Mouse (Mus musculus) spleen, adult 2 months (tissue): ENCODE data around the gene Stard8. TPM values are rescaled to one million over a fixed set of nuclear protein-coding genes. Genes with fewer than 3 reads are reported as not detected.
"Not testable (repeated sequence)": the region's sequence is repeated elsewhere in the genome, so short reads cannot be mapped to it uniquely, and the experiment has no call there.

ENCODE experiments used
- DNase-seq, 2 experiments: peaks; one replicate each; pipeline versions ENCODE4 v3.0.0 to v3.0.0-alpha.2; 2012 to 2021; ENCODE audit warnings: low spot score in 2 of 2, low read depth in 1 of 2
- H3K27ac ChIP-seq: fragments of 200-500 bp; 2 replicates; pipeline ENCODE4 v1.5.1; 2012; ENCODE audit warnings: low read length, inconsistent platforms; ENCODE audit not compliant: insufficient read depth
- H3K27me3 ChIP-seq: fragments of 200-500 bp; 2 replicates; pipeline ENCODE4 v1.6.1; 2012; ENCODE audit warnings: mild to moderate bottlenecking, moderate library complexity, low read length, inconsistent platforms; ENCODE audit not compliant: control insufficient read depth, insufficient read depth
- H3K36me3 ChIP-seq: fragments of 200-500 bp; 2 replicates; pipeline ENCODE4 v1.6.1; 2012; ENCODE audit warnings: mild to moderate bottlenecking, low read length, inconsistent platforms; ENCODE audit not compliant: control insufficient read depth, insufficient read depth
- H3K4me1 ChIP-seq: fragments of 200-500 bp; 2 replicates; pipeline ENCODE4 v1.6.1; 2011; ENCODE audit warnings: inconsistent platforms; ENCODE audit not compliant: control insufficient read depth, insufficient read depth, insufficient read length
- H3K4me3 ChIP-seq: fragments of 200-500 bp; 2 replicates; pipeline ENCODE4 v1.5.1; 2011; ENCODE audit warnings: mild to moderate bottlenecking, inconsistent platforms; ENCODE audit not compliant: insufficient read depth, insufficient read length; ENCODE audit errors: extremely low read depth
- CTCF ChIP-seq: fragments of 200-500 bp; IDR thresholded peaks from 2 replicates; pipeline ENCODE4 v1.5.1; 2011; ENCODE audit warnings: mild to moderate bottlenecking, inconsistent platforms; ENCODE audit not compliant: insufficient read depth, insufficient read length, insufficient replicate concordance; ENCODE audit errors: extremely low read depth
- POLR2A ChIP-seq: fragments of 200-500 bp; IDR thresholded peaks from 2 replicates; pipeline ENCODE4 v1.6.1; 2011; ENCODE audit warnings: low read depth, low read length, inconsistent platforms
- WGBS: fragments of 180-500 bp; shearing (Covaris S2); methylation state at CpG from one replicate; pipeline ENCODE4 v1.1.7; 2018; 5-methylcytosine and 5-hydroxymethylcytosine counted together
- polyA plus RNA-seq: library from polyadenylated mRNA; depleted of rRNA; stranded (reverse); fragments of >200 nt; gene quantifications from 2 replicates; pipeline ENCODE4 v1.2.3, GENCODE M21; 2012

Stard8 gene
- polyA plus RNA-seq, 1 experiment: 7.2 TPM

GRCm38 (mm10) chrX:99067671-99068151, 64.7 kb downstream of the Stard8 start:
- H3K4me1 ChIP-seq: no peaks in the 10 kb centered on the region
- H3K27ac ChIP-seq: no peak overlapping the region
- WGBS: 85% methylated on average over 9 of the region's 9 CpGs
- no peaks in the 10 kb centered on the region for H3K27me3 ChIP-seq
- H3K36me3 ChIP-seq: no peaks in the 10 kb centered on the region
- no peak for DNase-seq
- no peak overlapping the region for H3K4me3 ChIP-seq
- TF ChIP-seq POLR2A (no peak), CTCF (no peak)

DNA sequence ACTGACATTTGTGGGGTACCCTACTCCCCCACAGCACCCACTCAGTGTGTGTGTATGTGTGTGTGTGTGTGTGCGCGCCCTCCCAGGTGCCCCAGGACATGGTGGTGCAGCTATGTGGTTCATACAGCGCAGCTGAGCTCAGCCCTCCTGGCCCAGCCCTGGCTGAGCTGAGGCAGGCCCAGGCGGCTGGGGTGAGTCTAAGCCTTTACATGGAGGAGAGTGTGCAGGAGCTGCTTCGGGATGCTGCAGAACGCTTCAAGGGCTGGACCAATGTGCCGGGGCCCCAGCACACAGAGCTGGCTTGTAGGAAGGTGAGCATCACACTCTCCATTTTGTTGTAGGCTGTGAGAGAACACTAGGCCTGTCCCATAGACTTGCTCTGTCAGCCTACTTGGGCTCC, 68.1 kb downstream of the Stard8 start:
- no peak for DNase-seq

DNA sequence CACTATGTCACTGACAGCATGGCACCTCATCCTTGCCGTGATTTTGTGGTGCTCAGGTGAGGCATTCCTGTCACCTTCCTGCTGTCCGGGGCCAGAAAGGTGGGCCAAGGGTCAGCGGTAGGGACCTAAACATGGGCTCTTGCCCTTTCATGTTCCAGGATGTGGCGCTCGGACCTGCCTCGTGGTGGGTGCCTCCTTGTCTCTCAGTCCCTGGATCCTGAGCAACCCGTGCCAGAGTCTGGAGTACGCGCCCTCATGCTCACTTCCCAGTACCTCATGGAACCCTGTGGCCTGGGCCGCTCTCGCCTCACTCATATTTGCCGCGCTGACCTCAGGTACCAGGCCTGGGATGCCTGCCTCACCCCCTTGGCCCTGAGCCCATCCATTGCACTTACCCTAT, 69.5 kb downstream of the Stard8 start:
- H3K4me3 ChIP-seq: no peak overlapping the region
- WGBS: 94% methylated on average over 13 of the region's 13 CpGs

More for the DNA sequence above, 68.1 kb downstream of the Stard8 start:
- Histone ChIP-seq H3K36me3 (no peaks in the 10 kb centered on the region), H3K27ac (no peak overlapping the region), H3K4me3 (no peak overlapping the region), H3K4me1 (no peaks in the 10 kb centered on the region), H3K27me3 (no peaks in the 10 kb centered on the region)
- TF ChIP-seq CTCF: no peak
- no peak for TF ChIP-seq POLR2A
- 97% methylated on average over 7 of the region's 7 CpGs for WGBS

DNA sequence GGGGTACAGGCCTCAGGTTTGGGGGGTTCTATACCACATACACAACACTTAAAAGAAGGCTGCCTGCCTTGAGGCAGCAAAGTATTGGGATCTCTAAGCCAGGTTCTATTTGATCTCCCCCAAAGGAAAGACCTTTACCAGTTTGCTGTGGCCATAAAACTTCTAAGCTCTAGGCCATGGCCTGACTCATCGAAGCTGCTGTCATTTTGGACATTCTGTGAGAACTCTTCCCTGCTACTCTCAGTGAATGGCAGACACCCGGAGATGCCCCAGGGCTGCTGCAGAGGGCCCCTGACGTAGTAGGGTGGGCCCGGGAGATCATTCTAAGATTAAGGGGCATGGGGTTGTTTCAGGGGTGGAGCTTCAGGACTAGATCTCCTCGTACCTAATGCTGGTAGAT, 72.1 kb downstream of the Stard8 start:
- Histone ChIP-seq H3K27me3 (no peaks in the 10 kb centered on the region), H3K4me3 (no peak overlapping the region), H3K27ac (no peak overlapping the region), H3K36me3 (no peaks in the 10 kb centered on the region), H3K4me1 (no peaks in the 10 kb centered on the region)
- DNase-seq: no peak
- TF ChIP-seq CTCF (no peak), POLR2A (no peak)
- WGBS: 80% methylated on average over 5 of the region's 5 CpGs

More for the DNA sequence above, 69.5 kb downstream of the Stard8 start:
- H3K4me1 ChIP-seq: no peaks in the 10 kb centered on the region
- no peaks in the 10 kb centered on the region for H3K36me3 ChIP-seq
- no peak overlapping the region for H3K27ac ChIP-seq
- DNase-seq: no peak
- H3K27me3 ChIP-seq: no peaks in the 10 kb centered on the region
- TF ChIP-seq POLR2A: no peak
- TF ChIP-seq CTCF: no peak

- H3K4me1 ChIP-seq: no peaks in the 10 kb centered on the region
- no peak overlapping the region for H3K4me3 ChIP-seq
- H3K36me3 ChIP-seq: no peaks in the 10 kb centered on the region
- no peaks in the 10 kb centered on the region for H3K27me3 ChIP-seq
- H3K27ac ChIP-seq: no peak overlapping the region
- no peak for DNase-seq
- 79% methylated on average over 4 of the region's 4 CpGs for WGBS
- TF ChIP-seq CTCF (no peak), POLR2A (no peak)
These were observed 73.4 kb downstream of the Stard8 start for GRCm38 (mm10) chrX:99076460-99076859.

DNA sequence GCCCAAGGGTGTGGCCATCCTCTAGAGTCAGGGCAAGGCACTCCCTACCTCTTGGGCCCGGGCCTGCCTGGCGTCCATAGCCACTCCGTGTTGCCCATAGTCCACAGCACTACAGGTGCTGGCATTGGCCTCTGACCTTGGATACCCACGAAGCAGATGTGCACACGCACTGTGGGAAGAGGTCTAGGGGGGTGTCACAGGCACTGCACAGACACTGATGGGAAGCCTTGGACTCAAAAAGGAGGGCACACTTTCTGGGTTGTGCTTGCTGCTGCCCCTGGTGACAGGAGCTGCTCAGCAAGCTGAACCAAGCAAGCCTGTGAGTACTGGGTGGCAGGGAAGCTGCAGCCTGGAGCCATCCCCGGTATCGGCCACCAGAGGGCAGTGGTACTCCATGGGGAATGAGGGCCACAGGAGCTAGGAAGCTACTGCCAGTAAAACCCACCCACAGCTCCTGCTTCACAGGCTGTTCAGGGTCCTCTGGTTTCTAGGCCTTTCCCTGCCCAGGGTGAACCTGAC, 75.4 kb downstream of the Stard8 start:
- not testable (repeated sequence) for DNase-seq, H3K36me3 ChIP-seq, H3K4me1 ChIP-seq, H3K4me3 ChIP-seq, H3K27ac ChIP-seq, H3K27me3 ChIP-seq
- 73% methylated on average over 5 of the region's 7 CpGs for WGBS

- 31% methylated on average over 2 of the region's 2 CpGs for WGBS
- Histone ChIP-seq H3K4me3 (no peak overlapping the region), H3K27me3 (no peaks in the 10 kb centered on the region), H3K36me3 (no peaks in the 10 kb centered on the region), H3K27ac (no peak overlapping the region), H3K4me1 (no peaks in the 10 kb centered on the region)
- TF ChIP-seq POLR2A: no peak
- TF ChIP-seq CTCF: no peak
- DNase-seq: no peak
These were observed 89.7 kb downstream of the Stard8 start for GRCm38 (mm10) chrX:99092704-99093103.

DNA sequence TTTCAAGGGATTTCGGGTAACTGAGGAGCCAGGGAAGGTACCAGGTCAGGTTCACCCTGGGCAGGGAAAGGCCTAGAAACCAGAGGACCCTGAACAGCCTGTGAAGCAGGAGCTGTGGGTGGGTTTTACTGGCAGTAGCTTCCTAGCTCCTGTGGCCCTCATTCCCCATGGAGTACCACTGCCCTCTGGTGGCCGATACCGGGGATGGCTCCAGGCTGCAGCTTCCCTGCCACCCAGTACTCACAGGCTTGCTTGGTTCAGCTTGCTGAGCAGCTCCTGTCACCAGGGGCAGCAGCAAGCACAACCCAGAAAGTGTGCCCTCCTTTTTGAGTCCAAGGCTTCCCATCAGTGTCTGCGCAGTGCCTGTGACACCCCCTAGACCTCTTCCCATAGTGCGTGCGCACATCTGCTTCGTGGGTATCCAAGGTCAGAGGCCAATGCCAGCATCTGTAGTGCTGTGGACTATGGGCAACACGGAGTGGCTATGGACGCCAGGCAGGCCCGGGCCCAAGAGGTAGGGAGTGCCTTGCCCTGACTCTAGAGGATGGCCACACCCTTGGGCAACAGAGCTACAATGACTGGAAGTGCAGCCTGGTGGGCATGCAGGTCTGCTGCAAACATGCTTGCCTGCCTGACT, 108.2 kb downstream of the Stard8 start:
- H3K27ac ChIP-seq, H3K4me3 ChIP-seq, DNase-seq, H3K27me3 ChIP-seq, H3K4me1 ChIP-seq, H3K36me3 ChIP-seq: not testable (repeated sequence)
- WGBS: 81% methylated on average over 7 of the region's 10 CpGs
